Mouse (Mus musculus): ENCODE data around the gene Figla. TPM values are rescaled to one million over a fixed set of nuclear protein-coding genes. Genes with fewer than 3 reads are reported as not detected.

The Figla gene
- polyA plus RNA-seq (2012; rRNA removed): not detected in 2 replicates

GRCm38 (mm10) chr6:86015871-86016270, at the start of gene Figla:
TSS of gene Figla (plus strand) at chr6:86016171.

GRCm38 (mm10) chr6:86028601-86029322, 12.8 kb downstream of the Figla start, which contains the start of gene Add2:
TSS of gene Add2 (plus strand) at chr6:86028681.

Other genes starting within 250 kb of the Figla start
- not detected in 2 replicates for gene Nat8f6, start 195.2 kb upstream of the Figla start, polyA plus RNA-seq (2012; rRNA removed)
- not detected in 2 replicates for gene Nat8f5, start 195.2 kb upstream of the Figla start, polyA plus RNA-seq (2012; rRNA removed)
- not detected in 2 replicates for gene Nat8, start 184.1 kb upstream of the Figla start, polyA plus RNA-seq (2012; rRNA removed)
- gene Nat8f2, start 147.0 kb upstream of the Figla start, polyA plus RNA-seq (2012; rRNA removed): 0.01 TPM in 1 of 2 replicates, not detected in the other
- gene Nat8f4, start 111.3 kb upstream of the Figla start, polyA plus RNA-seq (2012; rRNA removed): 3.1 and 3.8 TPM in 2 replicates
- gene Tprkb, start 104.3 kb upstream of the Figla start, polyA plus RNA-seq (2012; rRNA removed): 20.8 and 25.0 TPM in 2 replicates
- 6.7 and 7.7 TPM in 2 replicates for gene Nat8f1, start 100.5 kb upstream of the Figla start, polyA plus RNA-seq (2012; rRNA removed)
- gene Dusp11, start 54.5 kb upstream of the Figla start, polyA plus RNA-seq (2012; rRNA removed): 59.7 and 98.9 TPM in 2 replicates
- gene Add2, start 12.5 kb downstream of the Figla start, polyA plus RNA-seq (2012; rRNA removed): 57.8 and 84.9 TPM in 2 replicates
- gene Tgfa, start 179.1 kb downstream of the Figla start, polyA plus RNA-seq (2012; rRNA removed): 0.65 and 1.2 TPM in 2 replicates